Mouse (Mus musculus) liver, postnatal 0 days (tissue): ENCODE measurements around the gene Fxyd6.

Experiments
- CTCF ChIP-seq: sonication (generic); IDR thresholded peaks from 2 replicates; pipeline ENCODE4 v1.5.1; 2016; ENCODE audit warnings: antibody characterized with exemption, low read depth
- EP300 ChIP-seq: IDR thresholded peaks from 2 replicates; pipeline ENCODE4 v1.6.1; 2016; ENCODE audit warnings: antibody characterized with exemption, low read depth, mild to moderate bottlenecking

- TF ChIP-seq CTCF = no peak
- no peak for TF ChIP-seq EP300
Observed at GRCm38 (mm10) chr9:45363639-45364214, 6.3 kb upstream of the Fxyd6 start.
